Comparison of ENCODE assay signal across 8 mouse cellular contexts in the genomic region with DNA sequence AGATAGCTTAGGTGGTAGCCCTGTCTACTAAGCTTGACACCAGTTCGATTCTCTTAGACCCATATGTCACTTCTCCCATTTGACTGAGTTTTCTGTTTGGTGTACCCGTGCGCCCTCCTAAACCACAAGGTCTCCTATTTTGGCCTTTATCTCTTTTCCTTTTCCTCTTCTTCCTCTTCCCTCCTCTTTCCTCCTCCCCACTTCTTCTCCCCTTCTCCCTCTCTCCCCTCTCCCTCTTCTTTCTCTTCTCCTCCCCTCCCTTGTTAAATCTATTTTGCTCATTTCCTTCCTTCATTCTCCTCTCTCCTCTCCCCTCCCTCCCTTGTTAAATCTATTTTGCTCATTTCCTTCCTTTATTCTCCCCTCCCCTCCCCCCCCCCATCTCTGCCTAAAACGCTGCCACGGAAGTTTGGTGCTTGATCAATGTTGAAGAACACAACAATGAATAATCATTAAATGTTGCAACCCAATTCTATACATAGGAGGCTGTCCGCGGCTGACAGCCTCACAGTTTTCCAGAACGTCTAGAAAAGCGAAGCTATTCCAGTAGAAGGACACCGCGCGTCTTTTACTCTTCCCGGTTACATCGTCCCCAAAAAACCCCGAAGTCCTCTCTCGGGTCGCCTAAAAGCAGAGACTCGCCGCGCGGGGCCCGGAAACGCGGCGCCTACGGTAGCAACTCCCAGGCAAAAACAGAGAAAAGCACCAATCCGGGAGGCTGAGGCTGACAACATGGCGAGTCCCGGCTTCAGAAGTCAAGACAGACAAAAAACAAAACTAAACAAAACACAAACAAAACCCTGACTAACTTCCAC. TPM values are rescaled to one million over a fixed set of nuclear protein-coding genes. Genes with fewer than 3 reads are reported as not detected.
A peak's percentile ranks its signal among the peaks of the same experiment; 100 is the strongest.
DNase-seq lines count a peak whose midpoint lies in the region; ATAC-seq and TF ChIP-seq lines count a peak whose summit lies in the region.

No protein-coding gene starts in this region.

- ATAC-seq in embryonic facial prominence, embryonic 11.5 days (replicated peaks; ENCODE audit: insufficient number of reproducible peaks, low FRiP score, low TSS enrichment, low read depth), result peak; percentile 54
- ATAC-seq in intestine, postnatal 0 days, result peak; percentile 61
- ATAC-seq in neural tube, embryonic 14.5 days (ENCODE audit: low read depth), result peak; percentile 72

- no peaks in the 10 kb centered on the region for H3K4me1 ChIP-seq in embryonic facial prominence, embryonic 11.5 days (ENCODE audit: control insufficient read depth, insufficient read depth, low read length)
- 0 out of 2 replicates have a peak, but pooled peaks cover 13% of the 10 kb centered on the region for H3K4me1 ChIP-seq in intestine, postnatal 0 days (replicated peaks; ENCODE audit: control insufficient read depth, insufficient read depth, low read length)
- H3K4me1 ChIP-seq in neural tube, embryonic 14.5 days (ENCODE audit: control insufficient read depth, insufficient read depth, low read length), result peaks cover 16% of the 10 kb centered on the region

- no peaks in the 10 kb centered on the region for H3K9me3 ChIP-seq in embryonic facial prominence, embryonic 11.5 days (replicated peaks; ENCODE audit: control insufficient read depth, low read length)
- no peaks in the 10 kb centered on the region for H3K9me3 ChIP-seq in intestine, postnatal 0 days (ENCODE audit: control insufficient read depth)
- H3K9me3 ChIP-seq in neural tube, embryonic 14.5 days (ENCODE audit: control insufficient read depth, low read length), result no peaks in the 10 kb centered on the region

- no peaks in the 10 kb centered on the region for H3K36me3 ChIP-seq in embryonic facial prominence, embryonic 11.5 days (replicated peaks; ENCODE audit: control insufficient read depth, insufficient read depth, low read depth, low read length)
- no peaks in the 10 kb centered on the region for H3K36me3 ChIP-seq in intestine, postnatal 0 days (ENCODE audit: control insufficient read depth, insufficient read depth)
- H3K36me3 ChIP-seq in neural tube, embryonic 14.5 days (ENCODE audit: control insufficient read depth, insufficient read depth, low read length), result no peaks in the 10 kb centered on the region

- peak overlapping the region; percentile 81 for H3K9ac ChIP-seq in embryonic facial prominence, embryonic 11.5 days (replicated peaks; ENCODE audit: low read length)
- peak overlapping the region; percentile 73 for H3K9ac ChIP-seq in intestine, postnatal 0 days (ENCODE audit: low read depth, low read length)
- peak overlapping the region; percentile 39; the same call in 1 of the 2 replicates for H3K9ac ChIP-seq in neural tube, embryonic 14.5 days (replicated peaks; ENCODE audit: low read depth, low read length)

- peak overlapping the region; percentile 84 for H3K27ac ChIP-seq in embryonic facial prominence, embryonic 11.5 days (replicated peaks; ENCODE audit: low read depth, low read length)
- peak overlapping the region; percentile 89 for H3K27ac ChIP-seq in intestine, postnatal 0 days (ENCODE audit: low read depth, low read length)
- peak overlapping the region; percentile 77 for H3K27ac ChIP-seq in neural tube, embryonic 14.5 days (ENCODE audit: low read depth, low read length)

- peak overlapping the region; percentile 62 for H3K4me2 ChIP-seq in embryonic facial prominence, embryonic 11.5 days (ENCODE audit: low read depth, low read length)
- peak overlapping the region; percentile 80 for H3K4me2 ChIP-seq in intestine, postnatal 0 days (replicated peaks; ENCODE audit: low read depth)
- peak overlapping the region; percentile 49 for H3K4me2 ChIP-seq in neural tube, embryonic 14.5 days (ENCODE audit: low read depth, low read length)

- TF ChIP-seq CTCF in intestine, postnatal 0 days (IDR thresholded peaks at IDR 0.05; ENCODE audit: low read depth), result no peak

- WGBS in embryonic facial prominence, embryonic 11.5 days, result 9% methylated on average over 29 of the region's 29 CpGs
- WGBS in intestine, postnatal 0 days, result 7% methylated on average over 29 of the region's 29 CpGs
- WGBS in neural tube, embryonic 14.5 days, result 8% methylated on average over 29 of the region's 29 CpGs

- no peaks in the 10 kb centered on the region for H3K27me3 ChIP-seq in embryonic facial prominence, embryonic 11.5 days (ENCODE audit: control insufficient read depth, insufficient read depth, low read length)
- no peaks in the 10 kb centered on the region for H3K27me3 ChIP-seq in intestine, postnatal 0 days (replicated peaks; ENCODE audit: control insufficient read depth, insufficient read depth, low read length)
- H3K27me3 ChIP-seq in neural tube, embryonic 14.5 days (ENCODE audit: control insufficient read depth, insufficient read depth, low read length), result no peaks in the 10 kb centered on the region

- peak; percentile 44 for DNase-seq in embryo, embryonic 10.5 days (ENCODE audit: low spot score)
- DNase-seq in embryo, embryonic 10 days (ENCODE audit: low spot score), result no peak
- peak; percentile 71 for DNase-seq in 416B (ENCODE audit: low read depth)
- DNase-seq in embryonic facial prominence, embryonic 11.5 days (ENCODE audit: low spot score), result peak; percentile 25
- no peak for DNase-seq in ovary, postnatal 14 days (ENCODE audit: low spot score)
- DNase-seq in adrenal gland, postnatal 14 days, result no peak

- H3K4me3 ChIP-seq in embryonic facial prominence, embryonic 11.5 days (ENCODE audit: low read depth, low read length), result peak overlapping the region; percentile 89
- peak overlapping the region; percentile 81 for H3K4me3 ChIP-seq in intestine, postnatal 0 days (ENCODE audit: low read depth, low read length)
- H3K4me3 ChIP-seq in neural tube, embryonic 14.5 days (ENCODE audit: low read depth, low read length), result peak overlapping the region; percentile 84

RNA-seq across cellular contexts. Expression of a gene that starts 0.8 kb away (rescaled TPM):
- polyA plus RNA-seq in embryonic facial prominence, embryonic 11.5 days (2014; fragmentation: Nextera tagmentation; extraction: Ambion mirVana), result 75.6 and 76.0 TPM in 2 replicates
- 27.8 and 31.1 TPM in 2 replicates for polyA plus RNA-seq in intestine, postnatal 0 days (2015; fragmentation: Nextera tagmentation; extraction: Ambion mirVana)
- polyA plus RNA-seq in neural tube, embryonic 14.5 days (2014; fragmentation: Nextera tagmentation; extraction: Ambion mirVana), result 43.5 and 47.2 TPM in 2 replicates
- 34.8 and 43.2 TPM in 2 replicates for total RNA-seq in adrenal gland, postnatal 14 days (2021)

RNA-seq across cellular contexts. Expression of a gene that starts 11.4 kb away (rescaled TPM):
- polyA plus RNA-seq in embryonic facial prominence, embryonic 11.5 days (2014; fragmentation: Nextera tagmentation; extraction: Ambion mirVana), result 34.1 and 39.9 TPM in 2 replicates
- 10.8 and 12.4 TPM in 2 replicates for polyA plus RNA-seq in intestine, postnatal 0 days (2015; fragmentation: Nextera tagmentation; extraction: Ambion mirVana)
- polyA plus RNA-seq in neural tube, embryonic 14.5 days (2014; fragmentation: Nextera tagmentation; extraction: Ambion mirVana), result 300 and 310 TPM in 2 replicates
- total RNA-seq in adrenal gland, postnatal 14 days (2021), result 24.2 and 30.6 TPM in 2 replicates

RNA-seq across cellular contexts. Expression of a gene that starts 25.8 kb away (rescaled TPM):
- polyA plus RNA-seq in embryonic facial prominence, embryonic 11.5 days (2014; fragmentation: Nextera tagmentation; extraction: Ambion mirVana), result 0.35 and 0.39 TPM in 2 replicates
- 0.10 TPM in 1 of 2 replicates, not detected in the other for polyA plus RNA-seq in intestine, postnatal 0 days (2015; fragmentation: Nextera tagmentation; extraction: Ambion mirVana)
- 0.23 and 0.63 TPM in 2 replicates for polyA plus RNA-seq in neural tube, embryonic 14.5 days (2014; fragmentation: Nextera tagmentation; extraction: Ambion mirVana)
- total RNA-seq in adrenal gland, postnatal 14 days (2021), result 0.98 and 1.5 TPM in 2 replicates

Comparison
In these comparisons a context has a peak if more than half of its experiments do, and no peak if none do; other contexts are left out.
1. DNase-seq: peak in embryo, embryonic 10.5 days (single experiment), 416B (single experiment) and embryonic facial prominence, embryonic 11.5 days (single experiment); none in embryo, embryonic 10 days (single experiment), ovary, postnatal 14 days (single experiment) and adrenal gland, postnatal 14 days (single experiment).
2. Peak in every context shown above with its lines, with median percentiles within 50 percentile points of each other: ATAC-seq, H3K27ac ChIP-seq, H3K4me2 ChIP-seq, H3K4me3 ChIP-seq and H3K9ac ChIP-seq.